Mouse (Mus musculus): ENCODE results near the gene Rnf43.

DNA sequence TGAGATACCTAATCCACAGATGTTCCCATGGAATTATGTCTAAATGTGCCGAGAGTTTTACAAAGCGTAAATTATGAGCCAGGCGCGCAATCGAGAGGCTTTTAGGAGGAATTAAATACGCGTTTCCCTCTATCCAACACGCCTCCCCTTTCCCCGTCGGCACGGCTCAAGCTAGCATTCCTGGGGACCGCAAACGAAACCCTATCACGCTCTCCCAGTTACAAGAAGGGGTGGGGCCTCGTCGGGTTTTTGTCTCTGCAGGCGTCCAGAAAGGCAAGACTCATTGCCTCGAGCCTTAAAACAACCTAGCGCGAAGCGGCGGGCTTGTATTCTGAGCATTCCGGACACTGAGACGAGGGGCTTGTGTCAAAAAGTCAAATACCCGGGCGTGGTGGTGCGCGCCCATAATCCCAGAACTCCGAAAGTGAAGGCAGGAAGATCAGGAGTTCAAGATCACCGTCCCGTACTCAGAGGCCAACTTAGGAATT lies 74.2 kb downstream of the Rnf43 start:
- TF ChIP-seq CTCF (IDR thresholded peaks at IDR 0.05; ENCODE audit: borderline replicate concordance, control insufficient read depth, extremely low read depth, insufficient read depth, low read length, poor library complexity) = no peak
- TF ChIP-seq POLR2A (IDR thresholded peaks at IDR 0.05; ENCODE audit: control insufficient read depth, extremely low read depth, insufficient read depth, low read length, poor library complexity) = no peak
